Mouse (Mus musculus): Measurements from ENCODE around the gene Orm1.

DNA sequence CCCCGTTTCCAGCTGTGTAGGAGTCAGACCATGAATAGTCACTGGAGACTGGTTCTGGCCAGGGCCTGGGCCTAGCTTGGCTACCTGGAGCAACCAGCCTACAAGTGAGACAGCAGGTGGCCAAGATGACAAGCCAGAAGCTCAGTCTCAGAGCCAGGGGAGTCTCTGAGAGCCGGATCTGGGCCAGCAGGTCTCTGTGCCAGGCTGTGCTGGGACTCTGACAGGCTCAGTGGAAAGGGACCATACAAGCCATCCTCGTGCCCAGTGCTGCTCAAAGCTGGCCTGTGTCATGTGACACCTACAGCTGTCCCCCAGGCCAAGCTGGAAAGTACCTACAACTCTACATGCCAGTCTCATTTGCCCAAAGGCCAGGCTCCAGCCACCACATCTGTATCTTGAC, 36.0 kb upstream of the Orm1 start:
- no peak for TF ChIP-seq CTCF (IDR thresholded peaks at IDR 0.05; ENCODE audit: low read depth)
- no peak for TF ChIP-seq EP300 (optimal IDR thresholded peaks at IDR 0.05)

Data from stomach, postnatal 0 days (tissue).